Mouse (Mus musculus) lung, adult 2 months (tissue): ENCODE measurements around the gene E330034G19Rik.

Experiments
- CTCF ChIP-seq: fragments of 200-500 bp; IDR thresholded peaks from 2 replicates; pipeline ENCODE4 v1.5.1; 2011; ENCODE audit warnings: mild to moderate bottlenecking, low read length, control low read depth; ENCODE audit not compliant: insufficient read depth
- POLR2A ChIP-seq: fragments of 200-500 bp; IDR thresholded peaks from 2 replicates; pipeline ENCODE4 v1.6.1; 2011; ENCODE audit warnings: low read depth, mild to moderate bottlenecking, control low read depth, low read length, borderline replicate concordance; ENCODE audit errors: extremely low read depth

- no peak for TF ChIP-seq POLR2A
- peak; percentile 69 for TF ChIP-seq CTCF
Observed at GRCm38 (mm10) chr14:24358295-24358951, 65.4 kb downstream of the E330034G19Rik start.
